Mouse (Mus musculus) lung, postnatal 0 days (tissue): ENCODE data around the gene Nfya.
"Not testable (repeated sequence)": the region's sequence is repeated elsewhere in the genome, so short reads cannot be mapped to it uniquely, and the experiment has no call there.

Experiments used
- CTCF ChIP-seq: IDR thresholded peaks from 2 replicates; pipeline ENCODE4 v1.5.1; 2016; ENCODE audit warnings: antibody characterized with exemption, mild to moderate bottlenecking
- EP300 ChIP-seq: IDR thresholded peaks from 2 replicates; pipeline ENCODE4 v1.6.1; 2016; ENCODE audit warnings: antibody characterized with exemption, mild to moderate bottlenecking, control low read depth

GRCm38 (mm10) chr17:48352976-48353375 lies 56.7 kb downstream of the Nfya start:
- TF ChIP-seq CTCF, EP300: not testable (repeated sequence)
